Mouse (Mus musculus) gastrocnemius, adult 2 months (tissue): Measurements from ENCODE around the gene Zfp710. TPM values are rescaled to one million over a fixed set of nuclear protein-coding genes. Genes with fewer than 3 reads are reported as not detected.
"Not testable (repeated sequence)": the region's sequence is repeated elsewhere in the genome, so short reads cannot be mapped to it uniquely, and the experiment has no call there.

Source experiments
- DNase-seq: peaks from one replicate; pipeline ENCODE4 v3.0.0; 2022
- H3K27ac ChIP-seq: fragments of 200-600 bp; 2 replicates; pipeline ENCODE4 v1.8.1; 2022; ENCODE audit warnings: mild to moderate bottlenecking
- H3K4me3 ChIP-seq: fragments of 200-600 bp; 2 replicates; pipeline ENCODE4 v1.8.1; 2022; ENCODE audit warnings: mild to moderate bottlenecking, moderate library complexity
- CTCF ChIP-seq: fragments of 200-600 bp; IDR thresholded peaks from 2 replicates; pipeline ENCODE4 v1.8.1; 2022; ENCODE audit warnings: antibody characterized with exemption, mild to moderate bottlenecking, moderate library complexity
- intact Hi-C: fragments of 180-260 bp; cut with DNase I; formaldehyde crosslinking; loops from one replicate; pipeline ENCODE4 v1.15.1; 2025
- total RNA-seq, 2 experiments: library from RNA; stranded (reverse); gene quantifications; 2 replicates each; pipeline ENCODE4 v1.2.3; 2021

The Zfp710 gene
- total RNA-seq, 2 experiments from 2014 or later = 21.5 to 37.5 TPM

DNA sequence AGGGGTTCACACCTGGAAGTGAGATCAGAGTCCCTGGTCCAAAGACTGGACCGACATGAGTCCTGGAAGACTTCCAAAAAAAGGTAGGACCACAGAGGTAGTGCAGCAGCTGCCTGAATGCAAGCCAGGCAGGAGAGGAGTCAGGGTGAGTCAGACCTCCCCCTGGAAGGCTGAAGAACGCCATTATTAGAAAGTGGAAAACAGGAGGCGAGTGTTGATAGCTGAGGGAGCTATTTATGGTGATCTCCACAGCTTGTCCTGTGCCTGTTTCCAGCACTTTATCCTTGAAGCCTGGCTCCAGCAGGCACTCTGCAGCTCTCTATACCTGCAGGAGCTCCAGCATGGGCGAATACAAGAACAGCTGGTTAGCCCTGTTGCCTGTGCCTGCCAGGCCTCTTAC, 94.6 kb downstream of the Zfp710 start:
- no peak for TF ChIP-seq CTCF
- peak; percentile 66 for DNase-seq
- Histone ChIP-seq H3K4me3 (no peak overlapping the region), H3K27ac (peak overlapping the region; percentile 80)
- intact Hi-C loops = no loop called here

GRCm38 (mm10) chr7:80121083-80121482, 96.5 kb downstream of the Zfp710 start:
- DNase-seq = no peak
- H3K4me3 ChIP-seq = no peak overlapping the region
- intact Hi-C loops = no loop called here
- H3K27ac ChIP-seq = peak overlapping the region; percentile 80
- no peak for TF ChIP-seq CTCF

- no peak for TF ChIP-seq CTCF
- intact Hi-C loops = no loop called here
- no peak overlapping the region for H3K27ac ChIP-seq
- H3K4me3 ChIP-seq = no peak overlapping the region
- DNase-seq = no peak
These were observed 98.5 kb downstream of the Zfp710 start for GRCm38 (mm10) chr7:80123115-80123514.

GRCm38 (mm10) chr7:80123672-80124071, 99.1 kb downstream of the Zfp710 start:
- intact Hi-C loops = no loop called here
- no peak for TF ChIP-seq CTCF
- H3K27ac ChIP-seq = no peak overlapping the region
- no peak overlapping the region for H3K4me3 ChIP-seq
- no peak for DNase-seq

GRCm38 (mm10) chr7:80129278-80129677, 104.7 kb downstream of the Zfp710 start:
- no peak for TF ChIP-seq CTCF
- intact Hi-C loops = no loop called here
- Histone ChIP-seq H3K27ac (peak overlapping the region; percentile 90), H3K4me3 (no peak overlapping the region; the same call in 1 of the 2 replicates)
- DNase-seq = peak; percentile 84

- intact Hi-C loops = no loop called here
- DNase-seq = peak; percentile 54
- H3K27ac ChIP-seq = peak overlapping the region; percentile 90
These were observed 105.9 kb downstream of the Zfp710 start for GRCm38 (mm10) chr7:80130344-80131055.

DNA sequence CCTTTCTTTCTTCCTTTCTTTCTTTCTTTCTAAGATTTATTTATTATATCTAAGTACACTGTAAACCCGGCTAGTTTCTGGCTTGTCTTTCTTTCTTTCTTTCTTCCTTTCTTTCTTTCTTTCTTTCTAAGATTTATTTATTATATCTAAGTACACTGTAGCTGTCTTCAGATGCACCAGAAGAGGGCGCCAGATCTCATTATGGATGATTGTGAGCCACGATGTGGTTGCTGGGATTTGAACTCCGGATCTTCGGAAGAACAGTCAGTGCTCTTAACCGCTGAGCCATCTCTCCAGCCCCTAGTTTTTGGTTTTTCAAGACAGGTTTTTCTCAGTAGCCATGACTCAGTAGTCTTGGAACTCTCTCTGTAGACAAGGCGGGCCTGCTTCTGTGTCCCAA, 106.7 kb downstream of the Zfp710 start:
- intact Hi-C loops, H3K4me3 ChIP-seq, DNase-seq: not testable (repeated sequence)
- H3K27ac ChIP-seq = peak overlapping the region; percentile 90
- peak; percentile 41 for TF ChIP-seq CTCF

More at GRCm38 (mm10) chr7:80130344-80131055, 105.9 kb downstream of the Zfp710 start:
- TF ChIP-seq CTCF = no peak
- H3K4me3 ChIP-seq = no peak overlapping the region; the same call in 1 of the 2 replicates

GRCm38 (mm10) chr7:80132541-80132940, 107.9 kb downstream of the Zfp710 start:
- intact Hi-C loops = no loop called here
- TF ChIP-seq CTCF = peak; percentile 76
- Histone ChIP-seq H3K4me3 (no peak overlapping the region), H3K27ac (peak overlapping the region; percentile 24; the same call in 1 of the 2 replicates)
- peak; percentile 70 for DNase-seq

GRCm38 (mm10) chr7:80134454-80135172, 110.0 kb downstream of the Zfp710 start:
- H3K4me3 ChIP-seq = no peak overlapping the region
- intact Hi-C loops = no loop called here
- TF ChIP-seq CTCF = no peak
- peak overlapping the region; percentile 84 for H3K27ac ChIP-seq
- peak; percentile 92 for DNase-seq

DNA sequence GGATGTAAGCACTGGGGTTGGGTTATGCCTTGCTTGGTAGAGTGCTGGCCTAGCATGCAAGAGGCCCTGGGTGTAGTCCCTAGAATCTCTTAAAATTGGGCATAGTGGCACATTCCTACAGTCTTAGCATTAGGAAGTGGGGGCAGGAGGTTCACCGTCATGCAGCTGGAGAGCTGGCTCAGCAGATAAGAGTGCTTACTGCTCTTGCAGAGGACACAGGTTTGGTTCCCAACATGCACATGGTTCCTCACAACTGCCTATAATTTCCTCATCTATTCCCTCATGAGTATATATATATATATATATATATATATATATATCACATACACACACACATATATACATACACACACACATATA, 110.5 kb downstream of the Zfp710 start:
- intact Hi-C loops = no loop called here
- DNase-seq = peak; percentile 25
- Histone ChIP-seq H3K27ac (peak overlapping the region; percentile 84), H3K4me3 (no peak overlapping the region)
- TF ChIP-seq CTCF = no peak

DNA sequence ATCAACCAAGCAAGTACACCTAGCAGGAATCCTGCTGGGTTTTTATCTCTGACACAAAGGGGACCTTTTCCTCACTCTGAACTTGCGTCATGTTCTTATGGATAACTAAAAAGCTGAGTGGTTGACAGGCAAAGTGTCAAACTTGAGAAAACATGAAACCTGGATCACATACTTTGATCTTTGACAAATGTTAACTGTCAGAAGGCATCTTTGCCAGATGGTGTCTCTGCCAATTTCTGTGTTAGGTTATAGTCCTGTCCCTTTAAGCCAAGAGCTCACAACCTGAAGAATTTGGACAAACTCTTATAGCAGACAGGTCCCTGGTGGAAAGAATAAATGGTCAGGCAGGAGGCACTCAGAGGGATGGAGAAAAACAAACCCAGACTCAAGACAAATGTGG, 113.8 kb downstream of the Zfp710 start:
- intact Hi-C loops = no loop called here

DNA sequence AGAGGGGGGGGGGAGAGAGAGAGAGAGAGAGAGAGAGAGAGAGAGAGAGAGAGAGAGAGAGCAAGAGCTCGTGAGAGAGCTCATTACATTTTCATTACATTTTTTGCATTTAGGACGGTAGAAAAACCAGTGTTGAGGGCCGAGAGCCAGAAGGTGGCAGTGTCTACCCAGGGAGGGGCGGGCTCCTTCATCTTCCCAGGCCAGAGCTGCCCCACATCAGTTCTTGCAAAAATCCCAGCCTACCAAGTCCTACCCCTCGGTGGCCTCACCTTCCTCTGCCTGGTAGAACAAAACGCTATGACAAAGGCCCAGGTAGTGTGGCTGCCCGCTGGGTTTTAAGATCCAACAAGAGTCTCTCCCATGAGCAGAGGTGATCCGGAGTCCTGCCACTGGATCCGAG, 116.2 kb downstream of the Zfp710 start:
- Histone ChIP-seq H3K4me3 (no peak overlapping the region), H3K27ac (no peak overlapping the region)
- peak; percentile 84 for TF ChIP-seq CTCF
- intact Hi-C loops = loop anchor here (2.0 to 5.0 kb wide), 2 partner anchors 74 to 231 kb away; partner anchors contain the start of gene Man2a2
- DNase-seq = peak; percentile 74

More for the DNA sequence above, 113.8 kb downstream of the Zfp710 start:
- TF ChIP-seq CTCF = no peak
- DNase-seq = no peak
- Histone ChIP-seq H3K27ac (no peak overlapping the region), H3K4me3 (no peak overlapping the region)

Other genes with a start within 250 kb of the Zfp710 start
- not detected for gene Mesp1, start 231.0 kb upstream of the Zfp710 start, total RNA-seq
- not detected for gene Mesp2, start 214.1 kb upstream of the Zfp710 start, total RNA-seq
- gene Anpep, start 163.8 kb upstream of the Zfp710 start, total RNA-seq = 1 to 10 TPM; 4.1 to 7.2 TPM
- gene Ap3s2, start 104.2 kb upstream of the Zfp710 start, total RNA-seq = 10 to 100 TPM; 17.1 to 19.0 TPM
- gene Arpin, start 89.5 kb upstream of the Zfp710 start, total RNA-seq = 1 to 10 TPM; 2.7 to 3.3 TPM
- 100 to 1,000 TPM; 236 to 647 TPM for gene Idh2, start 90.6 kb downstream of the Zfp710 start, total RNA-seq
- 1 to 10 TPM; 1.8 to 2.1 TPM for gene Sema4b, start 162.0 kb downstream of the Zfp710 start, total RNA-seq
- gene Cib1, start 208.0 kb downstream of the Zfp710 start, total RNA-seq = 1 to 10 TPM; 5.6 to 9.0 TPM
- gene Gdpgp1, start 208.1 kb downstream of the Zfp710 start, total RNA-seq = under 1 TPM; 0.79 to 0.86 TPM
- under 1 TPM in 1 of 2 experiments, not detected in 1; 0.15 TPM for gene Ttll13, start 221.6 kb downstream of the Zfp710 start, total RNA-seq
- 10 to 100 TPM; 19.8 to 25.0 TPM for gene Ngrn, start 236.4 kb downstream of the Zfp710 start, total RNA-seq
- gene Vps33b, start 244.8 kb downstream of the Zfp710 start, total RNA-seq = 1 to 10 TPM; 2.9 to 3.3 TPM